Mouse (Mus musculus) v-Abl transformed pro-B cells (cell line): ENCODE results near the gene Slc25a26.

ENCODE experiments used
- in situ Hi-C, 2 experiments: fragments of 400-800 bp; cut with MboI; formaldehyde crosslinking; loops; one replicate each; pipeline ENCODE4 v1.15.1; 2025; ENCODE audit not compliant: unreplicated experiment in 2 of 2

Slc25a26 gene

GRCm38 (mm10) chr6:94596051-94596760 is 96.1 kb downstream of the Slc25a26 start:
- in situ Hi-C loops = no loop called here

DNA sequence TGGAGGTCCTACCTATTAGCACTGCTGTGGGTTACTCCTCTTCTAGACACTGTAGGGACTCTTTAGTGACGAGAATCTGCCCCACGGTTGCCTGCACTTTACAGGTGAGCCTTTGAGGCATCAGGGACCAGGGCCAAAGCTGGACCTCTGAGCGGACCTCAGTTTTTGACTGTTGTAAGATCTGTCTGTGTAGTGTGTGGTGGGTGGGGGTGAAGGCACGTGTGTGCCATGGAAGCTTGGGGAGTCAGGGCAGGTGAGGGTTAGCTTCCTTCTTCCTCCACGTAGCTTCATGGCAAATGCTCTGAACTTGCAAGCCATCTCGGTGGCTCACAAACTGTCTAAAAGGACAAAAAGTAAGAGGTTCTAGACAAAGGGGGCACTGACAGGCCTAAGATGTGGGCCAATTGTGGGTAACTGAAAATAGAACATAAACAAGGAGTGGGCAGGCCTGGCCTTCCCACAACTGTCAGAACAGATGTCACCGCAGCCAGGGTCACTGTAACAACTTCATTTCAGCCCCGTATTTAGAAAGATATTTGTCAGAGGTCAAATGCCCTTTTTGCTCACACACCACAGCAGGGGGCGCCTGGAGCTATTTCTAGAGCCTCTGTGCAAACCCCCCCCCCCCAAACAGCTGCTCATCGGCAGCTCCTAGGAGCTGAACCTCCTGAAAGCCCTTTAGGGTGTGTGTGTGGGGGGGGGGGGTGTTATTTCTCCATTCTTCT is 96.8 kb downstream of the Slc25a26 start:
- in situ Hi-C loops = no loop called here

DNA sequence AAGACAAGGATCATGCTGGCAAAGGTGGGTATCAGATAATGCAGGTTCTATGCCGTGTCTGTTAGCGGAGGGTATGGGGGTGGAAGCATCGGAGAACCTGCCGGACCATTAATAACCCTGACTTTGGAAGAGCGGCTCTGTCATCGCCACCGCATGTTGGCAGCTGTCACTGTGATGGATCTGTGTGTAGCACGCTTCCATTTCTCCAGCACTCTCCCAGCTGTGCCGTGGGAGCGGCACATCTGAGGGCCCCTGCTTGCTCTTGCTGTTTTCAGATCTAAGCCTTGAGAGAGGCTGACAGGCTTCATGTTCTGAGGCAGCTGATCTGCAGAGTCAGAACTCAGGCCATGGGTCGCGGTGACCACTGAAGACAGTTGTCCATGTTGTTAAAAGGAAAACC is 98.3 kb downstream of the Slc25a26 start:
- in situ Hi-C loops = no loop called here

DNA sequence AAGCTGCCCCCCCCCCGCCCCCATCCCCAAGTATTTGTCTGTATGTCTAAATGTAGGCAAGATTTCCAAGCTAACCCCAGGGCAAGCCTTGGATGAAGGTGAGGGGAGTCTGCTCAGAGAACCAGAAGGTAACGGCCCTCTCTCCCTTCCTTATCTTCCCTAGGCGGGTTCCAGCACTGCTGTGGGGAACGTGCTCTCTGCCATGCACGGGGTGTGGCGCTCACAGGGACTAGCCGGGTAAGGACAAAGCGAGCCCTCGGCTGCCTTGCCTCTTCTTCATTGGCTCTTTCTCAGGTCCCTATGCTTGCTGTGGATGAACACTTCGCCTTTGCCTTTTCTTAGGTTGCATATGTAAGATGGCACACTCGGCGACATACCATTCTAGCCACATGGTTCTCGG is 98.9 kb downstream of the Slc25a26 start:
- in situ Hi-C loops = no loop called here

- in situ Hi-C loops = no loop called here
Measured at GRCm38 (mm10) chr6:94601101-94601500, 101.0 kb downstream of the Slc25a26 start.

DNA sequence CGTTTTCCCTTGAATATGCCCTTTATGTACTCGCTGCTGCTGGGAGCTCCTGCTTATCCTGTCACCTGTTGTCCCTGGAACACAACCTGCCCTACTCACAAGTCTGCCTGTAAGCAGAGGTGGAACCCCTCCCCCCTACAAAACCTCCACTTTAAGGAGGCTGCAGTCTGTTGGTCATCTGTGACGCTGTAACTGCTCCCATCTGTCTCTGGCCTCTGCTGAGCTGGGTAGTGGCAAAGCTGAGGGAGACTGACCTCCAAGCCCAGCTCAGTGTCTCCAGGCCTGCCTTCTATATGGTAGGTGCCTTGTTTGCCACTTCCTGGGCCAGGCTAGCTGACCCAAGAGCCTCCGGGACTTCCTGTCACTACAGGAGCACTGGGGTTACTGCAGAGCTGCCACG is 101.7 kb downstream of the Slc25a26 start:
- in situ Hi-C loops = no loop called here

GRCm38 (mm10) chr6:94604072-94604471 is 103.9 kb downstream of the Slc25a26 start:
- in situ Hi-C loops = no loop called here

DNA sequence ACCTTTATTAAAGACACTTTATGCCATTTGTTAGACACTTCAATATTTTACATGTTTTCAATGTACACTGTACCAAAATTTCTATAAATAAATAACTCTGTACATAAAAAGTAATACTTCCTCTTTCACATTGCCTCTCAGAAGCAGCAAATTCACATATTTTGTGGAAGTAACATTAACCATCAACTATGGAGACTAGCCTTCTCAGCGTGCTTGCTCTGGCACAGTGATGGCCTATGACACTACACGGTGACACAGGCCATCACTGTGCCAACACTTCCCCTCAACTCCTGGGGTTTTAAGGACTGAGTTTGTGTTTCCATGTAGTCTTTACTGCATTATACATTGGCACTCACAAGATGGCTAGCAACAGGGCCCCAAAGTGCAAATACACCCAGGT is 104.4 kb downstream of the Slc25a26 start:
- in situ Hi-C loops = no loop called here

- in situ Hi-C loops = loop anchor here in 1 of 2 experiments (10.0 kb wide), 1 partner anchor 351 kb away; no protein-coding TSS in a partner anchor
Measured at GRCm38 (mm10) chr6:94613235-94613895, 113.2 kb downstream of the Slc25a26 start.

GRCm38 (mm10) chr6:94614346-94614745 is 114.2 kb downstream of the Slc25a26 start:
- in situ Hi-C loops = loop anchor here in 1 of 2 experiments (10.0 kb wide), 1 partner anchor 350 kb away; no protein-coding TSS in a partner anchor

DNA sequence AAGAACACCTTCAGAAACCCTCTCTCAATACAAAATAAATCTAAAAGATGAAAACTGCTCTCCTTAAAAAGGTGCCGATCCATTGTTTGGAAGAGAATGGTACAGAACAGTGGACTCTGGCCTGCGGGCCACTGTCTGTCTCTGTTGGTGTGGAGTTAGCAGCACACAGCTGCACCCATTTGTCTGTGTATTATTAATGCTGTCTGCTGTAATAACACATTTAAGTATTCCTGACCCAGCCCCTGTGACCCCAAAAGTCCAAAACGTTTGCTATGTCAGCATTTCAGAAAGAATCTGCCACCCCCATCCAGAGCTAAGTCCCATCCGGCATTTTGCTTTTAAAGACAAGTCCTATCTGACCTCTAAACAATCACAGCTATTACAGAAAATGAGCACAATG is 115.8 kb downstream of the Slc25a26 start:
- in situ Hi-C loops = loop anchor here (5.0 to 10.0 kb wide), 2 partner anchors 349 to 351 kb away; no protein-coding TSS in a partner anchor

- in situ Hi-C loops = loop anchor here (5.0 to 10.0 kb wide), 2 partner anchors 346 to 349 kb away; no protein-coding TSS in a partner anchor
Measured at GRCm38 (mm10) chr6:94618671-94619070, 118.5 kb downstream of the Slc25a26 start.

- in situ Hi-C loops = loop anchor here in 1 of 2 experiments (10.0 kb wide), 1 partner anchor 145 kb away; no protein-coding TSS in a partner anchor
Measured at GRCm38 (mm10) chr6:94620287-94620686, 120.2 kb downstream of the Slc25a26 start.

DNA sequence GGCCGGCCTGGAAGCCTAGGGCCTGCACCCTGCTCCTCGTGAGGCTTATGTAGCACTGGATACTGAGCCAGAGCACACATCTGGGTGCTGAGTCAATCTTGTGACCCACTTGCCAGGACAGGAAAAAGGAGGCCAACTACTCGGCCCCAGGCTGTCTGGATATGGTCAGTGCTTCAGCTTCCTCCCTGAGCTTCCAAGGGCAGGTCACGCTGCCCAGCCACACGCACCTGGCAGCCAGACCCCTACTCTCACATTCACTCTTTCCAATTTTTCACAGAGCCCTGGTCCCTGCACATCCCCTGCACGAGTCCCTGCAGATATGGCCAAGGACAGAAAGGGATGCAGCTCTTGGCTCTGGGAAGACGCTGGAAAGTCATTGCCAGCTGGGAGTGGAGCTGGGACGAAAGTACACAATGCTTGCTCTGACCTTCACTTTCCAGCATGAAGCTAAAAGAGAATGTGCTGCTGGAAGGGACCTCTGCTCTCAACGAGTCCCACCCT is 120.7 kb downstream of the Slc25a26 start:
- in situ Hi-C loops = loop anchor here in 1 of 2 experiments (10.0 kb wide), 1 partner anchor 144 kb away; no protein-coding TSS in a partner anchor

- in situ Hi-C loops = loop anchor here in 1 of 2 experiments (10.0 kb wide), 1 partner anchor 142 kb away; no protein-coding TSS in a partner anchor
Measured at GRCm38 (mm10) chr6:94622983-94623382, 122.9 kb downstream of the Slc25a26 start.

GRCm38 (mm10) chr6:94624543-94624942 is 124.4 kb downstream of the Slc25a26 start:
- in situ Hi-C loops = loop anchor here in 1 of 2 experiments (10.0 kb wide), 1 partner anchor 140 kb away; no protein-coding TSS in a partner anchor

DNA sequence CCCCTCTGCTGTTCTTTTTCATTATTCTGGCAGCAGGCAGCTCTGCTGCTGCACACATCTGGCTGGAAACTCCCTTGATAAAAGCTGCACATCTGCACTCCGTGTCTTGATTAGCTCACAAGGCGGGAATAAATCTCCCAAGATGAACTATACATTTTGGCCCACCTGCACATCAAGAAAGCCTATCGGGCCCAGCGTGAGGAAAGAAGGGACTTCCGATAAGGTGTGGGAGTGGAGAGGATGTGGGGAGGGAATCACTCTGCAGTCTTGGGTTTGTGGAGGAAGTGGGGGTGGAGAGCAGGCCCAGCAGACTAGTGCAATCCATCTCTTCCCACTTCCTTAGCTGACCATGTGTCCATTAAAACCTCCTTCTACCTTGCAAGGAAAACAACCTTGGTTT is 125.8 kb downstream of the Slc25a26 start:
- in situ Hi-C loops = loop anchor here (10.0 to 25.0 kb wide), 2 partner anchors 139 to 486 kb away; partner anchors contain the start of gene Kbtbd8 (in 1 of the 2)

DNA sequence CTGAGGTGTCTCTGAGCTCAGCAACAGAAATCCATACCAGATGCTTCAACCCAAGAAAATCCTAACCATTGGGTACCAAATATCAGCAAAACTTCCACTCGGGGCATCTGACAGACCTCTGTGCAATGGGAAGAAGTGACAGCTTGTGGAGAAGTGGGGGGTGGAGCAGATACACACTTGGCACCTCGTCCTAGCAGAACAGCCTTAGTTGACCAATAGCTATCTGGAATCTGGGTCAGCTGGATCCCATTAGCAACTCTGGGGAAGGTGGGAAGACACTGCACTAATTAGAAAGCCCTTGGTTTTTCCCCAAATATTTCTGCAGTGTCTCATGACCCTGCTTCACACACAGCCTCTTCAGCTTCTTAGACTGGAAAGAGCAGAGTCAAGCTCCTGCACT is 126.7 kb downstream of the Slc25a26 start:
- in situ Hi-C loops = loop anchor here (10.0 to 25.0 kb wide), 2 partner anchors 138 to 485 kb away; partner anchors contain the start of gene Kbtbd8 (in 1 of the 2)

DNA sequence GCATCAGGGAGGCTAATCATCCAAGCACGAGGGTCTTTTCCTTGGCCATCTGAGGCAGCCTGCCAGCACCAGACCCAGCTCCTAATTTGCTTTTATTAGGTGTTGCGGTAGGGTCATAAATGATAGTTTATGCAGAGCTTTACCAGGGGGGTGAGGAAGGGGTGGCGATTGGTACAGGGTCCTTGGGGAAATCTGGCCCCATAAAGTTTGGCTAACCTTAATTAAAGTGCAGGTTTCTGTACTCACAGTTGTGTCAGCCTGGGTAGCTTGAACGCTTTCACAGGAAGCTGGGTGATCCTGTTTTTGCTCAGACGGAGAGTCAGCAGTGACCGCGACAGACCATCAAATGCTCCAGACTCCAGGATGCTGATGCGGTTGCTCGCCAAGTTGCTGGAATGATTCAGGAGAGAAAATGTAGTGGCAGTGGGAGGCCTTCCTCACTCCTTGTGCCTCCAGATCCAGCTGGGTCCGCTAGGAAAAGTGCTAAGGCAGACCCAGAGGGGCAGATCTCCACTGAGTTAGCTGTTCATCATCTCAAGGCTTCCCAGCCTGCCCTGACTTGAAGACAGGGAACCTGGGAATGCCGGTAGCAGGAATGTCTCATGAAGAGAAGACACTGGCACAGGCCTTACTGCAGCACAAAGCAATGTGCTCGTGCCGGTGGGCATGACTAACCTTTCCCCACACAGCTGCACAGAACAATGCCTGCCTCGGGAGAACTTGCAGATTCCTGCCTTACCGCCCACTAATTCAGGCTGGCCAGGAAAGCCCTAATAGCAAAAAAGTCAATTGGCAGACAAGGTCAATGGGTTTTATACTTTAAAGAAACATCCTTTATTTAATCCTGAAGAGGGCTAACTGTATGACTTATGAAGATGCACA is 127.8 kb downstream of the Slc25a26 start:
- in situ Hi-C loops = loop anchor here (10.0 to 25.0 kb wide), 2 partner anchors 137 to 484 kb away; partner anchors contain the start of gene Kbtbd8 (in 1 of the 2)
